Mouse (Mus musculus): ENCODE measurements around the gene Syngr3. TPM values are rescaled to one million over a fixed set of nuclear protein-coding genes. Genes with fewer than 3 reads are reported as not detected.
"Not testable (repeated sequence)": the region's sequence is repeated elsewhere in the genome, so short reads cannot be mapped to it uniquely, and the experiment has no call there.

The Syngr3 gene
- total and polyA plus RNA-seq, 3 experiments: 0.32 to 3.9 (median 0.33) TPM

DNA sequence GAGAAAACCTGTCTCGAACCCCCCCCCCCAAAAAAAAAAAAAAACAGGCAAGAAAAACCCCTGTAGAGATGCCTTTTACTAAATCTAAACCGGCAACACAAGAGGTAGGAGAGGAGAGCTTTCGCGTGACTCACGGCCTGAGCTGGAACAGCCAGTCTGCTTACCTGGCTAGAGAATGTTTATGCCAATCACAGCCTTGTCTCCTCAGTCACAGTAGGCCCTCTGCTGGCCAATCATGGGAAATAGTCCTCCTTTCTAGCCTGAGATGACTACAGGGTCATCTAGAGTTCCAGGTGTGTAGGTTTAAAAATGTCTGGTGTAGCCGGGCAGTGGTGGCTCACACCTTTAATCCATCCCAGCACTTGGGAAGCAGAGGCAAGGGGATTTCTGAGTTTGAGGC lies 22.3 kb downstream of the Syngr3 start (continued):
- TF ChIP-seq CHD1 (IDR thresholded peaks at IDR 0.05; ENCODE audit: low read depth, low read length): no peak
- TF ChIP-seq POLR2AphosphoS2 (IDR thresholded peaks at IDR 0.05; ENCODE audit: low read depth, low read length): no peak
- peak; percentile 57 for TF ChIP-seq IRF4 (IDR thresholded peaks at IDR 0.05; ENCODE audit: low read depth, low read length)
- TF ChIP-seq RAD21 (IDR thresholded peaks at IDR 0.05; ENCODE audit: low read depth, low read length): peak; percentile 81
- peak; percentile 64; the same call in 1 of the 2 replicates for TF ChIP-seq SIN3A (IDR thresholded peaks at IDR 0.05; ENCODE audit: low read length)
- no peak for TF ChIP-seq USF1 (IDR thresholded peaks at IDR 0.05; ENCODE audit: low read depth, low read length)
- TF ChIP-seq SMC3 (IDR thresholded peaks at IDR 0.05; ENCODE audit: low read depth, low read length): peak; percentile 82
- TF ChIP-seq BHLHE40 (IDR thresholded peaks at IDR 0.05; ENCODE audit: low read depth, low read length): no peak

DNA sequence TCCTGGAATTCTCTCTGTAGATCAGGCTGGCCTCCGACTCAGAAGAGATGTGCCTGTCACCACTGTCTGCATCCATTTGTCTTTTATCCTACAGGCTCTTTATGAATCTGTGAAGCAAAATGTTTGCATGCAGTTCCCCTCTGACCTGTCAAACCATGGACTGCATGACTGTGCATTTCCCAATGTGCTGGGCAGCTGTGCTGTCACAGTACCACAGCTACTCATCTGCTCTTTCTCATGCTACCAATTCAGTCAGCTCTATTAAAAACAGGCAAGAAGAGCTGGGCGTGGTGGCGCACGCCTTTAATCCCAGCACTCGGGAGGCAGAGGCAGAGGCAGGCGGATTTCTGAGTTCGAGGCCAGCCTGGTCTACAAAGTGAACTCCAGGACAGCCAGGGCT lies 22.7 kb downstream of the Syngr3 start:
- dilution Hi-C loops (cut with MboI; ENCODE audit: extremely low pct_ligation_motif_present, extremely low pct_unique_long_range_greater_than_20kb, low sequenced_read_pairs); H3K36me3 ChIP-seq (replicated peaks in 1 of 2; ENCODE audit: control insufficient read depth in 1 of 2, insufficient read depth in 1 of 2, low read length in 1 of 2); H3K27ac ChIP-seq (ENCODE audit: insufficient read depth, low read depth); in situ Hi-C loops (cut with MboI; ENCODE audit: low pct_ligation_motif_present, low pct_unique_long_range_greater_than_20kb, low sequenced_read_pairs); DNase-seq (ENCODE audit: extremely low read depth); H3K9me3 ChIP-seq (replicated peaks; ENCODE audit: low read length); H3K9ac ChIP-seq (ENCODE audit: insufficient read depth, low read depth); H3K4me3 ChIP-seq (replicated peaks in 1 of 3; ENCODE audit: low read depth in 2 of 3, low read length in 2 of 3, poor library complexity in 1 of 3); H3K4me2 ChIP-seq (ENCODE audit: insufficient read depth, low read depth, poor library complexity, severe bottlenecking); H3K27me3 ChIP-seq (replicated peaks): not testable (repeated sequence)
- Histone ChIP-seq H3K79me2 (replicated peaks; ENCODE audit: control insufficient read depth, extremely low read depth, insufficient read depth, poor library complexity, severe bottlenecking) (peaks cover 23% of the 10 kb centered on the region), H3K4me1 (ENCODE audit: control insufficient read depth in 1 of 2, insufficient read depth in 2 of 2) (peaks cover 5 to 35% of the 10 kb centered on the region in 2 experiments; a peak in 2 of 4 replicates)

DNA sequence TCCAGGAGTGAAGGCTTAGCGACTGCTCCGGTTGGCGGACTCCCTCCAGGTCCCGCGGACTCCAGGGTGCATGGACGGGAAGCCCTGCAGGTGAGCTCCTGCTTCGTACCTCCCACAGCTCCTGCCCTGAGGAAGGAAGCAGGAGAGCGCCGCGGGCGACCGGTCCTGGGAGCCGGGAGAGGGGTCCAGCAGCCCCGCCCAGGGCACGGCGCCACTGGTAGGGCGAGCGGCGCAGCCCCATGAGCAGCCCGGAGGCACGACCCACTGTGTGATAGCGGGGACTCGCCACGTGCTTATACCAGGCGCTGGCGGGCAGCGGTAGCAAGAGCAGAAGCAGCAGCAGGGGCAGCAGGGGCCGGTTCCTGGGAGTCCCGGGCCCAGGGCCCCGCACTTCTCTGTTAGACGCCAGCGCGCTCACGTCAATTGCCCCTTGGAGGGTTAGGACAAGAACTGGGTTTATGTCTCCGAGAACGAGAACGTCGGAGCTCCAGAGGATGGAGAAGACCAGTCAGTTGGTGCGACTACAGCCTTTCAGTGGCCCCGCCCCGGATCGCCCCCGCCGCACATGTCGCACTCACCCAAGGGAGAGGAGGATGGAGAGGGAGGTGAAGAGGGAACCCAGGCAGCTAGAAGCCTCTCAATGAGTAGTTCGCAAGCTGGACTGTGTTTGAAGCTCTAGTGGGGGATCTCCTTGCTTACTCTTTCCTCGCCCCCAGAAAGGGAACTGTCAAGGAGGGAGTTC lies 31.6 kb downstream of the Syngr3 start, which contains the start of gene Npw:
Gene Npw (minus strand): TSS at position 441 of the 742 bp plus-strand sequence.
- peaks cover 3 to 22% of the 10 kb centered on the region in 2 experiments for H3K4me1 ChIP-seq (ENCODE audit: control insufficient read depth in 1 of 2, insufficient read depth in 2 of 2)
- no peak within 1 kb of the TSS for H3K9ac ChIP-seq (ENCODE audit: insufficient read depth, low read depth)
- no peaks in the 10 kb centered on the region for H3K36me3 ChIP-seq (replicated peaks in 1 of 2; ENCODE audit: control insufficient read depth in 1 of 2, insufficient read depth in 1 of 2, low read length in 1 of 2)
- in situ Hi-C loops (cut with MboI; ENCODE audit: low pct_ligation_motif_present, low pct_unique_long_range_greater_than_20kb, low sequenced_read_pairs) (no loop called here), dilution Hi-C loops (cut with MboI; ENCODE audit: extremely low pct_ligation_motif_present, extremely low pct_unique_long_range_greater_than_20kb, low sequenced_read_pairs) (no loop called here)
- no peak for DNase-seq (ENCODE audit: extremely low read depth)
- H3K9me3 ChIP-seq (replicated peaks; ENCODE audit: low read length): no peaks in the 10 kb centered on the region
- H3K4me2 ChIP-seq (ENCODE audit: insufficient read depth, low read depth, poor library complexity, severe bottlenecking): no peak within 1 kb of the TSS
- H3K4me3 ChIP-seq (replicated peaks in 1 of 3; ENCODE audit: low read depth in 2 of 3, low read length in 2 of 3, poor library complexity in 1 of 3): no peak within 1 kb of the TSS
- H3K27ac ChIP-seq (ENCODE audit: insufficient read depth, low read depth): no peak within 1 kb of the TSS
- no peaks in the 10 kb centered on the region for H3K79me2 ChIP-seq (replicated peaks; ENCODE audit: control insufficient read depth, extremely low read depth, insufficient read depth, poor library complexity, severe bottlenecking)
- H3K27me3 ChIP-seq (replicated peaks): peaks cover 4% of the 10 kb centered on the region
- TF ChIP-seq POLR2AphosphoS2 (IDR thresholded peaks at IDR 0.05; ENCODE audit: low read depth, low read length) (no peak), KAT2A (IDR thresholded peaks at IDR 0.05; ENCODE audit: insufficient replicate concordance, low read length) (no peak), MEF2A (IDR thresholded peaks at IDR 0.05; ENCODE audit: borderline replicate concordance, low read depth, low read length) (no peak), USF1 (IDR thresholded peaks at IDR 0.05; ENCODE audit: low read depth, low read length) (no peak), ZC3H11A (IDR thresholded peaks at IDR 0.05; ENCODE audit: low read depth, low read length) (no peak), ZNF384 (IDR thresholded peaks at IDR 0.05; ENCODE audit: low read depth, low read length) (no peak), RCOR1 (conservative IDR thresholded peaks at IDR 0.05; ENCODE audit: low read depth, low read length) (no peak), PAX5 (IDR thresholded peaks at IDR 0.05; ENCODE audit: low read length) (no peak), ETS1 (conservative IDR thresholded peaks at IDR 0.05; ENCODE audit: low read depth, low read length) (no peak), POLR2A (IDR thresholded peaks at IDR 0.05; ENCODE audit: low read depth, low read length) (no peak), IRF4 (IDR thresholded peaks at IDR 0.05; ENCODE audit: low read depth, low read length) (no peak)
